Mouse (Mus musculus): Measurements from ENCODE around the gene Nol10.

- no peak for TF ChIP-seq CTCF (IDR thresholded peaks at IDR 0.05; ENCODE audit: low read depth)
- TF ChIP-seq EP300 (optimal IDR thresholded peaks at IDR 0.05), result no peak
These were observed 72.0 kb downstream of the Nol10 start for GRCm38 (mm10) chr12:17420168-17420810.

Measured in stomach, postnatal 0 days (tissue).